Mouse (Mus musculus): ENCODE results near the gene Zscan26. TPM values are rescaled to one million over a fixed set of nuclear protein-coding genes. Genes with fewer than 3 reads are reported as not detected.

Zscan26 gene
- polyA plus RNA-seq, 1 experiment from 2014 or later, result 23.6 TPM

MicroRNAs encoded within 50 kb of the gene (microRNA counts, 519-probe panel; counts per million panel counts)
- microRNA mmu-miR-1896, result 473 counts per million, percentile 71 among the panel's probes with 10 or more counts

Small RNAs within 50 kb of the gene (microRNA-seq; reads per million reads assigned to microRNA genes)
- not detected for gene Mir1896 (ENCODE audit: borderline number of aligned reads)
- gene Mir6942 (ENCODE audit: borderline number of aligned reads), result not detected

Other genes starting within 250 kb of the Zscan26 start
- gene Gpx5, start 161.0 kb downstream of the Zscan26 start, polyA plus RNA-seq (2015; fragmentation: Nextera tagmentation; extraction: Ambion mirVana), result not detected in 2 replicates
- 1.7 and 1.9 TPM in 2 replicates for gene Gpx6, start 141.6 kb downstream of the Zscan26 start, polyA plus RNA-seq (2015; fragmentation: Nextera tagmentation; extraction: Ambion mirVana)
- not detected in 2 replicates for gene Olfr1367, start 106.8 kb downstream of the Zscan26 start, polyA plus RNA-seq (2015; fragmentation: Nextera tagmentation; extraction: Ambion mirVana)
- gene Zscan12, start 90.9 kb downstream of the Zscan26 start, polyA plus RNA-seq (2015; fragmentation: Nextera tagmentation; extraction: Ambion mirVana), result 10.4 and 11.3 TPM in 2 replicates
- gene Zkscan3, start 51.0 kb downstream of the Zscan26 start, polyA plus RNA-seq (2015; fragmentation: Nextera tagmentation; extraction: Ambion mirVana), result 49.1 and 58.1 TPM in 2 replicates
- gene Pgbd1, start 12.7 kb downstream of the Zscan26 start, polyA plus RNA-seq (2015; fragmentation: Nextera tagmentation; extraction: Ambion mirVana), result 1.4 and 1.5 TPM in 2 replicates
- gene Nkapl, start 14.8 kb upstream of the Zscan26 start, polyA plus RNA-seq (2015; fragmentation: Nextera tagmentation; extraction: Ambion mirVana), result 0.82 and 1.3 TPM in 2 replicates
- 1.1 and 1.2 TPM in 2 replicates for gene Zkscan4, start 25.2 kb upstream of the Zscan26 start, polyA plus RNA-seq (2015; fragmentation: Nextera tagmentation; extraction: Ambion mirVana)
- gene Gm10065, start 25.7 kb upstream of the Zscan26 start, polyA plus RNA-seq (2015; fragmentation: Nextera tagmentation; extraction: Ambion mirVana), result not detected in 2 replicates
- 0.22 TPM in 2 replicates for gene AK157302, start 41.5 kb upstream of the Zscan26 start, polyA plus RNA-seq (2015; fragmentation: Nextera tagmentation; extraction: Ambion mirVana)
- gene Gm11273, start 47.7 kb upstream of the Zscan26 start, polyA plus RNA-seq (2015; fragmentation: Nextera tagmentation; extraction: Ambion mirVana), result 4.9 and 9.3 TPM in 2 replicates
- gene Zkscan8, start 77.4 kb upstream of the Zscan26 start, polyA plus RNA-seq (2015; fragmentation: Nextera tagmentation; extraction: Ambion mirVana), result 3.2 and 4.4 TPM in 2 replicates
- 0.04 TPM in 1 of 2 replicates, not detected in the other for gene Olfr1366, start 89.1 kb upstream of the Zscan26 start, polyA plus RNA-seq (2015; fragmentation: Nextera tagmentation; extraction: Ambion mirVana)
- not detected in 2 replicates for gene Olfr1535, start 106.2 kb upstream of the Zscan26 start, polyA plus RNA-seq (2015; fragmentation: Nextera tagmentation; extraction: Ambion mirVana)
- not detected in 2 replicates for gene Olfr1364, start 128.0 kb upstream of the Zscan26 start, polyA plus RNA-seq (2015; fragmentation: Nextera tagmentation; extraction: Ambion mirVana)
- gene Olfr1362, start 160.3 kb upstream of the Zscan26 start, polyA plus RNA-seq (2015; fragmentation: Nextera tagmentation; extraction: Ambion mirVana), result not detected in 2 replicates
- gene Olfr11, start 188.8 kb upstream of the Zscan26 start, polyA plus RNA-seq (2015; fragmentation: Nextera tagmentation; extraction: Ambion mirVana), result not detected in 2 replicates
- gene Olfr1361, start 209.7 kb upstream of the Zscan26 start, polyA plus RNA-seq (2015; fragmentation: Nextera tagmentation; extraction: Ambion mirVana), result not detected in 2 replicates
- gene Olfr1360, start 223.7 kb upstream of the Zscan26 start, polyA plus RNA-seq (2015; fragmentation: Nextera tagmentation; extraction: Ambion mirVana), result not detected in 2 replicates
- not detected in 2 replicates for gene Olfr1359, start 244.4 kb upstream of the Zscan26 start, polyA plus RNA-seq (2015; fragmentation: Nextera tagmentation; extraction: Ambion mirVana)

All from thymus, postnatal 0 days (tissue).